Mouse (Mus musculus) midbrain, embryonic 16.5 days (tissue): ENCODE measurements around the gene Adgrg3. TPM values are rescaled to one million over a fixed set of nuclear protein-coding genes. Genes with fewer than 3 reads are reported as not detected.

Source experiments
- polyA plus RNA-seq: library from polyadenylated mRNA; unstranded; fragments of >200 nt; fragmentation: Nextera tagmentation; extraction: Ambion mirVana; gene quantifications from 2 replicates; pipeline ENCODE4 v1.2.1, GENCODE M21; 2015

The Adgrg3 gene
- polyA plus RNA-seq, 1 experiment from 2014 or later = 0.64 TPM

Other genes with a start within 250 kb of the Adgrg3 start
- gene Cx3cl1, start 245.7 kb upstream of the Adgrg3 start, polyA plus RNA-seq = 38.4 and 55.8 TPM in 2 replicates
- 0.40 and 0.62 TPM in 2 replicates for gene Ccl17, start 207.2 kb upstream of the Adgrg3 start, polyA plus RNA-seq
- 53.5 and 61.2 TPM in 2 replicates for gene Coq9, start 179.4 kb upstream of the Adgrg3 start, polyA plus RNA-seq
- 188 and 194 TPM in 2 replicates for gene Ciapin1, start 179.3 kb upstream of the Adgrg3 start, polyA plus RNA-seq
- gene Polr2c, start 160.2 kb upstream of the Adgrg3 start, polyA plus RNA-seq = 111 and 112 TPM in 2 replicates
- gene Dok4, start 141.4 kb upstream of the Adgrg3 start, polyA plus RNA-seq = 96.2 and 112 TPM in 2 replicates
- 3.4 and 3.8 TPM in 2 replicates for gene Ccdc102a, start 99.6 kb upstream of the Adgrg3 start, polyA plus RNA-seq
- gene Adgrg5, start 94.0 kb upstream of the Adgrg3 start, polyA plus RNA-seq = 0.62 TPM in 1 of 2 replicates, not detected in the other
- 147 and 153 TPM in 2 replicates for gene Adgrg1, start 42.9 kb upstream of the Adgrg3 start, polyA plus RNA-seq
- gene Drc7, start 37.4 kb downstream of the Adgrg3 start, polyA plus RNA-seq = 2.4 and 2.5 TPM in 2 replicates
- gene Katnb1, start 63.5 kb downstream of the Adgrg3 start, polyA plus RNA-seq = 43.4 and 50.2 TPM in 2 replicates
- 28.2 and 31.1 TPM in 2 replicates for gene Kifc3, start 185.1 kb downstream of the Adgrg3 start, polyA plus RNA-seq